In the genomic region with DNA sequence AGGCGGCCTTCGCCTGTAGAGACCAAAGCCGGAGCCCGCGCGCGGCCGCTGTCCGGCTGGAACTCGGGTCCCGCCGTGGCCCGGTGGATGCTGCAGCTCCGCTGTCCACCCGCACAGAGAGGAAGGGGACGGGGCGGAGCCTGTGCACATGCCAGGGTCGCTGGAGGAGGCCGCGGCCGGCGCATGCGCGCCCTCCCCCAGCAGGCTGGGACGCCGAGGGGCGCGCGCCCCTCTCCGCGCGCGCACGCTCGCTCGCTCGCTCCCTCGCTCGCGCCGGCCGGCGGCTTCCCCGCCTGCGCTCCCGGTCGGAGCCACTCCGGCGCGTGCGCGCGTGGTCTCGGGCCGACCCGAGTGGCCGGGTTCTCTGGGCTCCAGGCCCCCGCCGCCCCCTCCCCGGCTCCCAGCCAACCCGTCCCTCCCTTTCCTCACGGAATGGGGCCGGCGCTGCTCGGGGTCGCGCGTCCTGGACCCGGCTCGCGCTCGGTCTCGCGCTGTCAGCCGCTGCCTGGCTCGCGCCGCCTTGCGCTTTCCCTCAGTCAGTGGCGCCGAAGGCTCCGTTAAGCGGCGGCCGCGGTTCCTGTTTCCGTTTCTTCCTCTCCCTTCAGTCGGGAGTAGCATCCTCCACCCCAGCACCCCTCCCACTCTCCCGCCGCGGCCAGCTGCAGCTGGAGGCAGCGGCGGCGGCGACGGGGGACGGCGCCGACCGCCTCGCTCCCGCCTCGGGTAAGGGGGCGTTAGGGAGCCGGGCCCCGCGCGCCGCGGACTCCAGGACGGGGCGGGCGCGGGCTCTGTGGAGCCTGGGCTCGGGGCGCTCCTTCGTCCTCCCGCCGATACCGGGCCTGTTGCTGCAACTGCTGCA, we compare ENCODE assay signal across 8 mouse cellular contexts. TPM values are rescaled to one million over a fixed set of nuclear protein-coding genes. Genes with fewer than 3 reads are reported as not detected.
A peak's percentile ranks its signal among the peaks of the same experiment; 100 is the strongest.
DNase-seq lines count a peak whose midpoint lies in the region; ATAC-seq and TF ChIP-seq lines count a peak whose summit lies in the region.

No protein-coding gene starts in this region.

- H3K4me1 ChIP-seq in hindbrain, embryonic 12.5 days: 0 out of 2 replicates have a peak, but pooled peaks cover 5% of the 10 kb centered on the region
- no peaks in the 10 kb centered on the region for H3K4me1 ChIP-seq in lung, postnatal 0 days (ENCODE audit: insufficient read depth, low read depth, low read length)

- no peaks in the 10 kb centered on the region for H3K9me3 ChIP-seq in hindbrain, embryonic 12.5 days (replicated peaks)
- H3K9me3 ChIP-seq in lung, postnatal 0 days (ENCODE audit: low read length): no peaks in the 10 kb centered on the region

- TF ChIP-seq EP300 in lung, postnatal 0 days (IDR thresholded peaks at IDR 0.05): no peak

- peak overlapping the region; percentile 98 for H3K27ac ChIP-seq in hindbrain, embryonic 12.5 days
- H3K27ac ChIP-seq in lung, postnatal 0 days (ENCODE audit: low read length): peak overlapping the region; percentile 93

- H3K4me2 ChIP-seq in hindbrain, embryonic 12.5 days (replicated peaks): peak overlapping the region; percentile 81
- H3K4me2 ChIP-seq in lung, postnatal 0 days (replicated peaks; ENCODE audit: low read depth, low read length): peak overlapping the region; percentile 92

- DNase-seq in NIH3T3 (ENCODE audit: low read depth): peak; percentile 96
- DNase-seq in cerebellum, adult 9-11 months: peak; percentile 96
- DNase-seq in frontal cortex, postnatal 10 days (ENCODE audit: low spot score in 2 of 2): peak; percentile 85 to 91
- DNase-seq in layer of hippocampus, postnatal 10 days (ENCODE audit: low spot score in 2 of 2): peak; percentile 89 to 94
- DNase-seq in lung, postnatal 0 days (ENCODE audit: low spot score): peak; percentile 95
- DNase-seq in ovary, postnatal 10 days (ENCODE audit: low spot score): peak; percentile 81
- peak; percentile 94 for DNase-seq in thymus, postnatal 0 days (ENCODE audit: low spot score)

- under 1% methylated on average over 108 of the region's 120 CpGs for WGBS in hindbrain, embryonic 12.5 days
- WGBS in lung, postnatal 0 days: 1% methylated on average over 16 of the region's 120 CpGs

- peak; percentile 98 for ATAC-seq in hindbrain, embryonic 12.5 days (ENCODE audit: low FRiP score)
- ATAC-seq in lung, postnatal 0 days: peak; percentile 94

- H3K4me3 ChIP-seq in hindbrain, embryonic 12.5 days: peak overlapping the region; percentile 88
- H3K4me3 ChIP-seq in lung, postnatal 0 days (ENCODE audit: low read depth, low read length): peak overlapping the region; percentile 92

- H3K36me3 ChIP-seq in hindbrain, embryonic 12.5 days: no peaks in the 10 kb centered on the region
- no peaks in the 10 kb centered on the region for H3K36me3 ChIP-seq in lung, postnatal 0 days (ENCODE audit: insufficient read depth, low read length)

- TF ChIP-seq CTCF in lung, postnatal 0 days (IDR thresholded peaks at IDR 0.05): peak; percentile 64

- no peaks in the 10 kb centered on the region for H3K27me3 ChIP-seq in hindbrain, embryonic 12.5 days
- H3K27me3 ChIP-seq in lung, postnatal 0 days (replicated peaks; ENCODE audit: insufficient read depth, low read length): no peaks in the 10 kb centered on the region

- peak overlapping the region; percentile 93 for H3K9ac ChIP-seq in hindbrain, embryonic 12.5 days
- H3K9ac ChIP-seq in lung, postnatal 0 days (replicated peaks; ENCODE audit: low read depth): peak overlapping the region; percentile 74

RNA-seq across cellular contexts. Expression of a gene that starts 0.8 kb away (rescaled TPM):
- 45.5 and 49.0 TPM in 2 replicates for polyA plus RNA-seq in hindbrain, embryonic 12.5 days (2016; fragmentation: Nextera tagmentation; extraction: Ambion mirVana)
- total RNA-seq in layer of hippocampus, postnatal 10 days (2021): 10 to 100 TPM; 88.7 to 90.9 TPM
- polyA plus RNA-seq in lung, postnatal 0 days (2015; fragmentation: Nextera tagmentation; extraction: Ambion mirVana): 31.4 and 35.9 TPM in 2 replicates
- polyA plus RNA-seq in thymus, postnatal 0 days (2015; fragmentation: Nextera tagmentation; extraction: Ambion mirVana): 36.5 and 36.6 TPM in 2 replicates

Comparison
In these comparisons a context has a peak if more than half of its experiments do, and no peak if none do; other contexts are left out.
1. Peak in every context shown above with its lines: DNase-seq, ATAC-seq, H3K4me3 ChIP-seq and H3K27ac ChIP-seq.